Mouse (Mus musculus): ENCODE results near the gene Itpr1. TPM values are rescaled to one million over a fixed set of nuclear protein-coding genes. Genes with fewer than 3 reads are reported as not detected.
A peak's percentile ranks its signal among the peaks of the same experiment; 100 is the strongest.

Itpr1 gene
- polyA plus RNA-seq (2012; ENCODE audit: insufficient read depth, insufficient read length, low replicate concordance, missing spikeins): not detected in 2 replicates

GRCm38 (mm10) chr6:108212881-108213295 lies at the start of gene Itpr1:
Itpr1 (plus strand) TSS chr6:108213096.
- Histone ChIP-seq H3K4me3 (ENCODE audit: insufficient read depth, low read depth, low read length) (peak within 1 kb of the TSS; percentile 72), H3K4me1 (ENCODE audit: control insufficient read depth, insufficient read depth, low read length) (0 out of 2 replicates have a peak, but pooled peaks cover 5% of the 10 kb centered on the region), H3K27ac (ENCODE audit: insufficient read depth, low read depth, low read length) (no peak within 1 kb of the TSS)
- WGBS: under 1% methylated on average over 27 of the region's 27 CpGs
- no peak for TF ChIP-seq CTCF (IDR thresholded peaks at IDR 0.05; ENCODE audit: insufficient read depth, low read depth, low read length)
- TF ChIP-seq POLR2A (IDR thresholded peaks at IDR 0.05; ENCODE audit: insufficient read depth, low read depth, low read length): peak; percentile 92

- H3K4me1 ChIP-seq (ENCODE audit: control insufficient read depth, insufficient read depth, low read length): 0 out of 2 replicates have a peak, but pooled peaks cover 2% of the 10 kb centered on the region
- H3K4me3 ChIP-seq (ENCODE audit: insufficient read depth, low read depth, low read length): no peak overlapping the region
- no peak overlapping the region for H3K27ac ChIP-seq (ENCODE audit: insufficient read depth, low read depth, low read length)
- TF ChIP-seq CTCF (IDR thresholded peaks at IDR 0.05; ENCODE audit: insufficient read depth, low read depth, low read length): no peak
- no peak for TF ChIP-seq POLR2A (IDR thresholded peaks at IDR 0.05; ENCODE audit: insufficient read depth, low read depth, low read length)
- WGBS: 76% methylated on average over 5 of the region's 5 CpGs
These were observed 48.0 kb upstream of the Itpr1 start for GRCm38 (mm10) chr6:108164935-108165334.

- Histone ChIP-seq H3K27ac (ENCODE audit: insufficient read depth, low read depth, low read length) (no peak overlapping the region), H3K4me3 (ENCODE audit: insufficient read depth, low read depth, low read length) (no peak overlapping the region), H3K4me1 (ENCODE audit: control insufficient read depth, insufficient read depth, low read length) (0 out of 2 replicates have a peak, but pooled peaks cover 2% of the 10 kb centered on the region)
- 93% methylated on average over 2 of the region's 2 CpGs for WGBS
- TF ChIP-seq POLR2A (IDR thresholded peaks at IDR 0.05; ENCODE audit: insufficient read depth, low read depth, low read length): no peak
- no peak for TF ChIP-seq CTCF (IDR thresholded peaks at IDR 0.05; ENCODE audit: insufficient read depth, low read depth, low read length)
These were observed 47.3 kb upstream of the Itpr1 start for GRCm38 (mm10) chr6:108165598-108165997.

- Histone ChIP-seq H3K4me1 (ENCODE audit: control insufficient read depth, insufficient read depth, low read length) (no peaks in the 10 kb centered on the region), H3K27ac (ENCODE audit: insufficient read depth, low read depth, low read length) (no peak overlapping the region), H3K4me3 (ENCODE audit: insufficient read depth, low read depth, low read length) (no peak overlapping the region)
- TF ChIP-seq POLR2A (IDR thresholded peaks at IDR 0.05; ENCODE audit: insufficient read depth, low read depth, low read length) (no peak), CTCF (IDR thresholded peaks at IDR 0.05; ENCODE audit: insufficient read depth, low read depth, low read length) (no peak)
- WGBS: 76% methylated on average over 7 of the region's 7 CpGs
These were observed 44.8 kb upstream of the Itpr1 start for GRCm38 (mm10) chr6:108167946-108168680.

- 90% methylated on average over 6 of the region's 6 CpGs for WGBS
- no peaks in the 10 kb centered on the region for H3K4me1 ChIP-seq (ENCODE audit: control insufficient read depth, insufficient read depth, low read length)
- TF ChIP-seq CTCF (IDR thresholded peaks at IDR 0.05; ENCODE audit: insufficient read depth, low read depth, low read length) (no peak), POLR2A (IDR thresholded peaks at IDR 0.05; ENCODE audit: insufficient read depth, low read depth, low read length) (no peak)
- H3K27ac ChIP-seq (ENCODE audit: insufficient read depth, low read depth, low read length): no peak overlapping the region
- H3K4me3 ChIP-seq (ENCODE audit: insufficient read depth, low read depth, low read length): no peak overlapping the region
These were observed 44.2 kb upstream of the Itpr1 start for GRCm38 (mm10) chr6:108168723-108169122.

GRCm38 (mm10) chr6:108169466-108169865 lies 43.4 kb upstream of the Itpr1 start:
- 97% methylated on average over 3 of the region's 3 CpGs for WGBS
- no peak for TF ChIP-seq CTCF (IDR thresholded peaks at IDR 0.05; ENCODE audit: insufficient read depth, low read depth, low read length)
- no peak for TF ChIP-seq POLR2A (IDR thresholded peaks at IDR 0.05; ENCODE audit: insufficient read depth, low read depth, low read length)
- Histone ChIP-seq H3K4me1 (ENCODE audit: control insufficient read depth, insufficient read depth, low read length) (no peaks in the 10 kb centered on the region), H3K4me3 (ENCODE audit: insufficient read depth, low read depth, low read length) (no peak overlapping the region), H3K27ac (ENCODE audit: insufficient read depth, low read depth, low read length) (no peak overlapping the region)

GRCm38 (mm10) chr6:108172219-108172618 lies 40.7 kb upstream of the Itpr1 start:
- Histone ChIP-seq H3K4me3 (ENCODE audit: insufficient read depth, low read depth, low read length) (no peak overlapping the region), H3K27ac (ENCODE audit: insufficient read depth, low read depth, low read length) (no peak overlapping the region), H3K4me1 (ENCODE audit: control insufficient read depth, insufficient read depth, low read length) (no peaks in the 10 kb centered on the region)
- TF ChIP-seq CTCF (IDR thresholded peaks at IDR 0.05; ENCODE audit: insufficient read depth, low read depth, low read length) (no peak), POLR2A (IDR thresholded peaks at IDR 0.05; ENCODE audit: insufficient read depth, low read depth, low read length) (no peak)
- WGBS: 97% methylated on average over 1 of the region's 1 CpGs

- no peak overlapping the region for H3K27ac ChIP-seq (ENCODE audit: insufficient read depth, low read depth, low read length)
- no peaks in the 10 kb centered on the region for H3K4me1 ChIP-seq (ENCODE audit: control insufficient read depth, insufficient read depth, low read length)
- no peak overlapping the region for H3K4me3 ChIP-seq (ENCODE audit: insufficient read depth, low read depth, low read length)
- TF ChIP-seq CTCF (IDR thresholded peaks at IDR 0.05; ENCODE audit: insufficient read depth, low read depth, low read length) (no peak), POLR2A (IDR thresholded peaks at IDR 0.05; ENCODE audit: insufficient read depth, low read depth, low read length) (no peak)
- WGBS: 85% methylated on average over 3 of the region's 3 CpGs
These were observed 38.7 kb upstream of the Itpr1 start for GRCm38 (mm10) chr6:108174181-108174580.

- Histone ChIP-seq H3K27ac (ENCODE audit: insufficient read depth, low read depth, low read length) (no peak overlapping the region), H3K4me1 (ENCODE audit: control insufficient read depth, insufficient read depth, low read length) (no peaks in the 10 kb centered on the region), H3K4me3 (ENCODE audit: insufficient read depth, low read depth, low read length) (no peak overlapping the region)
- WGBS: 93% methylated on average over 2 of the region's 2 CpGs
- TF ChIP-seq POLR2A (IDR thresholded peaks at IDR 0.05; ENCODE audit: insufficient read depth, low read depth, low read length) (no peak), CTCF (IDR thresholded peaks at IDR 0.05; ENCODE audit: insufficient read depth, low read depth, low read length) (no peak)
These were observed 33.8 kb upstream of the Itpr1 start for GRCm38 (mm10) chr6:108179087-108179486.

Measured in olfactory bulb, adult 2 months (tissue).